Mouse (Mus musculus) heart, postnatal 0 days (tissue): ENCODE data around the gene Mtif3. TPM values are rescaled to one million over a fixed set of nuclear protein-coding genes. Genes with fewer than 3 reads are reported as not detected.
A peak's percentile ranks its signal among the peaks of the same experiment; 100 is the strongest.

Source experiments
- ATAC-seq: fragments of 200-750 bp; cut with Nextera tagmentation; 2 replicates; pipeline ENCODE4 v1.8.0; 2017; ENCODE audit warnings: low read depth, moderate number of reproducible peaks, moderate library complexity; ENCODE audit not compliant: insufficient read depth
- DNase-seq: peaks from one replicate; pipeline ENCODE4 v3.0.0-alpha.2; 2016; ENCODE audit warnings: low spot score
- H3K27ac ChIP-seq: fragments of 300-500 bp; sonication (generic); 2 replicates; pipeline ENCODE4 v1.5.1; 2014; ENCODE audit warnings: low read depth, mild to moderate bottlenecking
- H3K27me3 ChIP-seq: fragments of 300-500 bp; sonication (generic); 2 replicates; pipeline ENCODE4 v1.6.1; 2014; ENCODE audit warnings: low read length, mixed read lengths; ENCODE audit not compliant: control insufficient read depth, insufficient read depth
- H3K36me3 ChIP-seq: fragments of 300-500 bp; sonication (generic); replicated peaks from 2 replicates; pipeline ENCODE4 v1.6.1; 2014; ENCODE audit warnings: low read length, mixed read lengths; ENCODE audit not compliant: control insufficient read depth, insufficient read depth
- H3K4me1 ChIP-seq: fragments of 300-500 bp; sonication (generic); 2 replicates; pipeline ENCODE4 v1.6.1; 2014; ENCODE audit warnings: antibody characterized with exemption; ENCODE audit not compliant: control insufficient read depth, insufficient read depth
- H3K4me2 ChIP-seq: fragments of 300-500 bp; sonication (generic); 2 replicates; pipeline ENCODE4 v1.6.1; 2014; ENCODE audit warnings: low read depth, mild to moderate bottlenecking, low read length, moderate library complexity
- H3K4me3 ChIP-seq: fragments of 300-500 bp; sonication (generic); 2 replicates; pipeline ENCODE4 v1.5.1; 2014; ENCODE audit warnings: low read depth, low read length
- H3K9ac ChIP-seq: fragments of 300-500 bp; sonication (generic); replicated peaks from 2 replicates; pipeline ENCODE4 v1.6.1; 2014; ENCODE audit warnings: low read depth, low read length, mixed read lengths
- H3K9me3 ChIP-seq: fragments of 300-500 bp; sonication (generic); replicated peaks from 2 replicates; pipeline ENCODE4 v1.6.1; 2016; ENCODE audit warnings: low read length; ENCODE audit not compliant: control insufficient read depth
- CTCF ChIP-seq: IDR thresholded peaks from 2 replicates; pipeline ENCODE4 v1.5.1; 2016; ENCODE audit warnings: antibody characterized with exemption, control low read depth, low read depth
- EP300 ChIP-seq: IDR thresholded peaks from 2 replicates; pipeline ENCODE4 v1.6.1; 2016; ENCODE audit warnings: antibody characterized with exemption, low read depth
- WGBS: fragments of 180-500 bp; shearing (Covaris S2); extraction: QIAGEN DNeasy Blood & Tissue Kit; methylation state at CpG from one replicate; pipeline ENCODE4 v1.1.7; 2014; 5-methylcytosine and 5-hydroxymethylcytosine counted together
- polyA plus RNA-seq: library from polyadenylated mRNA; unstranded; fragments of >200 nt; fragmentation: Nextera tagmentation; extraction: Ambion mirVana; gene quantifications from 2 replicates; pipeline ENCODE4 v1.2.1, GENCODE M21; 2015
- total RNA-seq: library from RNA; depleted of rRNA; stranded (reverse); fragments of >200 nt; gene quantifications from 2 replicates; pipeline ENCODE4 v1.2.3, GENCODE M21; 2014; ENCODE audit warnings: low replicate concordance; rRNA removed

Gene Mtif3
- total RNA-seq (4.2 and 4.3 TPM in 2 replicates), polyA plus RNA-seq (21.2 and 26.6 TPM in 2 replicates)

DNA sequence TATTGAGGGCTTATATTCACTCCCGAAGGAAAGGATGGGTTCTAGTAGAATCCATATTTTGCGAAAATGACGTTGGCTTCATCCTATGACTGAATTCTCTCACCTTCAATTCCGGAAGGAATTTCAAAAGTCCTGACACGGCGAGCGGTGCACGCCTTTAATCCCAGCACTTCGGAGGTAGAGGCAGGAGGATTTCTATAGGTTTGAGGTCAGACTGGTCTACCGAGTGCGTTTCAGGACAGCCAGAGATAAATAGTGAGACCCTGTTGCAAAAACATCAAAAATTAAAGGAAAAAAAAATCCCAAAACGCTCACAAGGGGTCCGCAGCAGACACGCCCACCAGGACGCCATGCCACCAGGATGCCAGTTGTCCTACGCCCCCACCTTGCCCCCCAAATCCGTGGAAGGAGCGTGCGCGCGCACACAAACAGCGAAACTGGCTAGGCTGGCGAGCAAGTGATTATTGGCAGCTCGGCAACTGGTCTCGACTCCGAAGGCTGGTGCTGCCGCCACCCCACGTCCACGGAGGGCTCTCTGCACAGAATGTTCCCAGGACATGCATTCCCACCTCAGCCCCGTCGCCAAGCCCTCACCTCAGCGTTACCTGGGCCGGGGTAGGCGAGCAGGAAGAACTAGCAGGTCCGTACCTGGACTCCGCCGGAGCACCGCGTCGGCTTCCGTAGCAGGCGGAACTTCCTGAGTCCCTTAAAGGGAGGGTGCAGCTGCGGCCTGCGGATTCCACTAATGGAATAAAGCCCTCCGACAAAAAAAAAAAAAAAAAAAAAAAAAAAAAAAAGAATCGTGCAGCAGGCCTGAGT lies at the start of gene Mtif3:
Gene Mtif3 (minus strand): TSS at position 683 of the 819 bp plus-strand sequence.
- Histone ChIP-seq H3K9ac (peak within 1 kb of the TSS; percentile 83), H3K36me3 (peaks cover 13% of the 10 kb centered on the region; the same call in 1 of the 2 replicates), H3K27me3 (no peaks in the 10 kb centered on the region), H3K27ac (peak within 1 kb of the TSS; percentile 56), H3K4me3 (peak within 1 kb of the TSS; percentile 91), H3K4me1 (0 out of 2 replicates have a peak, but pooled peaks cover 4% of the 10 kb centered on the region), H3K4me2 (peak within 1 kb of the TSS; percentile 92), H3K9me3 (no peaks in the 10 kb centered on the region)
- WGBS, result 1% methylated on average over 46 of the region's 46 CpGs
- TF ChIP-seq EP300 (no peak), CTCF (no peak)
- DNase-seq (peak; percentile 83), ATAC-seq (peak; percentile 84)

DNA sequence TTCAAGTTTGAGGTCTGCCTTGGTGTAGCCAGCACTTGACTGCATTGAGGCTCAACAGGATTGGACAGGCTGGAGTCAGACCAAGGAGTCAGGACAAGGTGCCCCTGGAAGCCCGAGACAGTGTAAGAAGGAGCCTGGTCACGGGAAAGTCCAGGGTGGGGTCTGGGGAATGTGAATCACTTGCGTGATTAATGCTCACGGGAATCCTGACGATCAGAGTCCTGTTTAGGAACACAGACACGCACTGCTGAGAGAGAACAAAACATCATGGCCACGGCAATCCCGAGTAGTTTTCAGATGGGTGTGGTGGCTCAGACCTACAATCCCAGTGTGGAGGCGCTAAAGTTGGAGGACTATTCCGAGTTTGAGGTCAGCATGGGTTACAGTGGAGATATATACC lies 47.7 kb upstream of the Mtif3 start:
- DNase-seq (no peak), ATAC-seq (no peak)
- Histone ChIP-seq H3K4me1 (no peaks in the 10 kb centered on the region), H3K27me3 (no peaks in the 10 kb centered on the region), H3K9ac (no peak overlapping the region), H3K36me3 (peaks cover 5% of the 10 kb centered on the region; the same call in 1 of the 2 replicates), H3K4me2 (no peak overlapping the region), H3K4me3 (no peak overlapping the region), H3K27ac (no peak overlapping the region), H3K9me3 (no peaks in the 10 kb centered on the region)
- 78% methylated on average over 10 of the region's 10 CpGs for WGBS
- TF ChIP-seq EP300 (no peak), CTCF (no peak)

GRCm38 (mm10) chr5:147003303-147003702 lies 39.7 kb upstream of the Mtif3 start:
- Histone ChIP-seq H3K27me3 (no peaks in the 10 kb centered on the region), H3K4me2 (no peak overlapping the region), H3K9ac (no peak overlapping the region), H3K4me1 (no peaks in the 10 kb centered on the region), H3K4me3 (no peak overlapping the region), H3K9me3 (0 out of 2 replicates have a peak, but pooled peaks cover 4% of the 10 kb centered on the region), H3K27ac (no peak overlapping the region), H3K36me3 (no peaks in the 10 kb centered on the region)
- no peak for ATAC-seq
- TF ChIP-seq EP300, result no peak
- no peak for TF ChIP-seq CTCF
- 68% methylated on average over 1 of the region's 1 CpGs for WGBS
- DNase-seq, result no peak

- Histone ChIP-seq H3K4me2 (no peak overlapping the region), H3K27ac (no peak overlapping the region), H3K9me3 (0 out of 2 replicates have a peak, but pooled peaks cover 4% of the 10 kb centered on the region), H3K27me3 (no peaks in the 10 kb centered on the region), H3K36me3 (no peaks in the 10 kb centered on the region), H3K4me1 (no peaks in the 10 kb centered on the region), H3K4me3 (no peak overlapping the region), H3K9ac (no peak overlapping the region)
- no peak for DNase-seq
- TF ChIP-seq CTCF (no peak), EP300 (no peak)
- WGBS, result 76% methylated on average over 4 of the region's 4 CpGs
- no peak for ATAC-seq
Measured at GRCm38 (mm10) chr5:147001312-147001711, 37.7 kb upstream of the Mtif3 start.

- no peak for ATAC-seq
- no peak overlapping the region for H3K27ac ChIP-seq
Measured at GRCm38 (mm10) chr5:146998802-146999201, 35.2 kb upstream of the Mtif3 start.

More at GRCm38 (mm10) chr5:146998802-146999201, 35.2 kb upstream of the Mtif3 start:
- H3K27me3 ChIP-seq, result no peaks in the 10 kb centered on the region
- no peak for TF ChIP-seq CTCF
- TF ChIP-seq EP300, result no peak
- no peaks in the 10 kb centered on the region for H3K4me1 ChIP-seq
- H3K4me2 ChIP-seq, result no peak overlapping the region
- no peaks in the 10 kb centered on the region for H3K36me3 ChIP-seq
- no peak overlapping the region for H3K4me3 ChIP-seq
- WGBS, result 92% methylated on average over 12 of the region's 12 CpGs
- H3K9me3 ChIP-seq, result 0 out of 2 replicates have a peak, but pooled peaks cover 4% of the 10 kb centered on the region
- DNase-seq, result no peak
- H3K9ac ChIP-seq, result no peak overlapping the region
